Mouse (Mus musculus) inflammation-experienced regulatory T-cells, adult 6 months (primary cell): ENCODE results near the gene Slc44a5. TPM values are rescaled to one million over a fixed set of nuclear protein-coding genes. Genes with fewer than 3 reads are reported as not detected.

Source experiments
- ATAC-seq: one replicate; pipeline ENCODE4 v1.8.0; 2017
- polyA plus RNA-seq, 3 experiments: library from polyadenylated mRNA; unstranded; fragments of 100-300 nt; shearing (Covaris generic); gene quantifications; one replicate each; pipeline ENCODE4 v1.2.1; 2017

Slc44a5 gene
- polyA plus RNA-seq, 3 experiments from 2014 or later, result not detected

- ATAC-seq, result no peak
These were observed 344.5 kb downstream of the Slc44a5 start for GRCm38 (mm10) chr3:154317651-154318248.

Other genes starting within 250 kb of the Slc44a5 start
- 10 to 100 TPM; 39.4 to 85.0 (median 71.2) TPM for gene St6galnac3, start 248.3 kb upstream of the Slc44a5 start, polyA plus RNA-seq
- not detected for gene Asb17, start 129.2 kb upstream of the Slc44a5 start, polyA plus RNA-seq
- under 1 TPM in 1 of 3 experiments, not detected in 2; 0.19 TPM for gene Msh4, start 67.3 kb upstream of the Slc44a5 start, polyA plus RNA-seq
- gene Rabggtb, start 60.4 kb upstream of the Slc44a5 start, polyA plus RNA-seq, result 10 to 100 TPM; 39.3 to 47.9 (median 45.2) TPM
- gene Acadm, start 28.8 kb upstream of the Slc44a5 start, polyA plus RNA-seq, result 10 to 100 TPM; 23.7 to 43.7 (median 40.4) TPM